In genomic region chr1:23335726-23336363, GRCm38 (mm10) we compare ENCODE assay signal across 16 mouse cellular contexts.
DNase-seq lines count a peak whose midpoint lies in the region; ATAC-seq and TF ChIP-seq lines count a peak whose summit lies in the region.
"Had no signal": no experiment of that assay in that cellular context is flagged by ENCODE, and none has a peak within 500 bp of the region (broad histone marks: within the 10 kb centered on the region; RNA-seq: fewer than 3 reads in every experiment).

No protein-coding gene starts in this region.

- peak; percentile 91 for ATAC-seq in heart, embryonic 11.5 days (replicated peaks; ENCODE audit: insufficient number of reproducible peaks, low FRiP score, low TSS enrichment)
- ATAC-seq in erythroid progenitor cell, adult 5-6 weeks (replicated peaks; ENCODE audit: low FRiP score, poor library complexity, severe bottlenecking): peak; percentile 93
- ATAC-seq in megakaryocyte, adult 5-6 weeks (ENCODE audit: poor library complexity, severe bottlenecking): peak; percentile 68
- ATAC-seq: activated CD4-positive, CD25-positive, alpha-beta regulatory T cell, adult 4 months; intestine, embryonic 16.5 days had no signal

- no peak for TF ChIP-seq RAD21 in MEL (IDR thresholded peaks at IDR 0.05; ENCODE audit: low read depth, low read length)

- no peak overlapping the region for H3K4me3 ChIP-seq in heart, embryonic 11.5 days (ENCODE audit: low read depth, low read length)
- no peak overlapping the region for H3K4me3 ChIP-seq in MEL (ENCODE audit: control insufficient read depth in 1 of 2, insufficient read depth in 1 of 2, low read depth in 2 of 2, low read length in 2 of 2)
- H3K4me3 ChIP-seq: hindbrain, embryonic 13.5 days; limb, embryonic 12.5 days; midbrain, embryonic 12.5 days had no signal

- 0 out of 2 replicates have a peak overlapping the region, but pooled peaks have one; percentile 28 for H3K9ac ChIP-seq in heart, embryonic 11.5 days (ENCODE audit: low read depth, low read length)
- H3K9ac ChIP-seq in MEL (ENCODE audit: control insufficient read depth, low read depth, low read length, poor library complexity, severe bottlenecking): peak overlapping the region; percentile 40; the same call in 1 of the 2 replicates
- H3K9ac ChIP-seq: hindbrain, embryonic 13.5 days; limb, embryonic 12.5 days; midbrain, embryonic 12.5 days had no signal

- peak overlapping the region; percentile 78 for H3K27ac ChIP-seq in heart, embryonic 11.5 days (ENCODE audit: low read depth, low read length)
- peak overlapping the region; percentile 76 for H3K27ac ChIP-seq in MEL (ENCODE audit: control insufficient read depth, low read depth, low read length)
- H3K27ac ChIP-seq: hindbrain, embryonic 13.5 days; limb, embryonic 12.5 days; midbrain, embryonic 12.5 days had no signal

- no peak for TF ChIP-seq POLR2A in MEL (IDR thresholded peaks at IDR 0.05; ENCODE audit: control insufficient read depth in 1 of 2, insufficient read depth in 1 of 2, low read depth in 1 of 2, low read length in 2 of 2, poor library complexity in 1 of 2)

- no peaks in the 10 kb centered on the region for H3K79me2 ChIP-seq in MEL (ENCODE audit: control insufficient read depth, insufficient read depth, low read length, poor library complexity)

- TF ChIP-seq EP300 in MEL (IDR thresholded peaks at IDR 0.05; ENCODE audit: low read depth in 1 of 2, low read length in 2 of 2): peak; percentile 80 to 88

- no peak for TF ChIP-seq CTCF in MEL (IDR thresholded peaks at IDR 0.05 in 2 of 3, conservative IDR thresholded peaks at IDR 0.05 in 1 of 3; ENCODE audit: control insufficient read depth in 1 of 3, insufficient read depth in 1 of 3, low read depth in 2 of 3, low read length in 3 of 3, poor library complexity in 1 of 3, severe bottlenecking in 1 of 3)

- no peaks in the 10 kb centered on the region for H3K4me1 ChIP-seq in heart, embryonic 11.5 days (ENCODE audit: control insufficient read depth, insufficient read depth, low read length)
- H3K4me1 ChIP-seq in MEL (ENCODE audit: control insufficient read depth in 1 of 2, insufficient read depth in 2 of 2, low read length in 2 of 2): peaks cover 14 to 21% of the 10 kb centered on the region in 2 experiments
- H3K4me1 ChIP-seq: hindbrain, embryonic 13.5 days; limb, embryonic 12.5 days; midbrain, embryonic 12.5 days had no signal

- WGBS in heart, embryonic 11.5 days (ENCODE audit: insufficient replicate concordance): 75% methylated on average over 13 of the region's 13 CpGs

- DNase-seq in heart, adult 11 months: no peak
- DNase-seq in MEL (ENCODE audit: low read depth, low spot score): peak; percentile 79
- DNase-seq in layer of hippocampus, postnatal 10 days (ENCODE audit: low spot score in 2 of 2): no peak
- DNase-seq in thymus, postnatal 4 days: no peak
- DNase-seq in gastrocnemius, postnatal 10 days: no peak
- DNase-seq: cerebellum, adult 2 months; lung, postnatal 10 days; right cerebral cortex, postnatal 14 days had no signal

- no peak overlapping the region for H3K4me2 ChIP-seq in heart, embryonic 11.5 days
- H3K4me2 ChIP-seq: hindbrain, embryonic 13.5 days; limb, embryonic 12.5 days; midbrain, embryonic 12.5 days had no signal

- no peaks in the 10 kb centered on the region for H3K36me3 ChIP-seq in heart, embryonic 11.5 days (ENCODE audit: control insufficient read depth, insufficient read depth, low read length)
- H3K36me3 ChIP-seq in MEL (ENCODE audit: control insufficient read depth in 1 of 2, insufficient read depth in 2 of 2, low read length in 2 of 2): peaks cover 0 to 10% of the 10 kb centered on the region in 2 experiments; a peak in 2 of 4 replicates
- H3K36me3 ChIP-seq: hindbrain, embryonic 13.5 days; limb, embryonic 12.5 days; midbrain, embryonic 12.5 days had no signal

- H3K9me3 ChIP-seq in heart, embryonic 11.5 days (replicated peaks; ENCODE audit: control insufficient read depth, low read length): no peaks in the 10 kb centered on the region
- H3K9me3 ChIP-seq in MEL (replicated peaks; ENCODE audit: insufficient read depth, low read length): no peaks in the 10 kb centered on the region
- H3K9me3 ChIP-seq: hindbrain, embryonic 13.5 days; limb, embryonic 12.5 days; midbrain, embryonic 12.5 days had no signal

- H3K27me3 ChIP-seq in heart, embryonic 11.5 days (ENCODE audit: control insufficient read depth, insufficient read depth, low read length): no peaks in the 10 kb centered on the region
- H3K27me3 ChIP-seq in MEL (ENCODE audit: control insufficient read depth in 1 of 2, insufficient read depth in 2 of 2, low read length in 2 of 2): no peaks in the 10 kb centered on the region
- H3K27me3 ChIP-seq: hindbrain, embryonic 13.5 days; limb, embryonic 12.5 days; midbrain, embryonic 12.5 days had no signal

TF ChIP-seq in MEL, 35 proteins besides CTCF, POLR2A, EP300 and RAD21:
- TF ChIP-seq MAFK (IDR thresholded peaks at IDR 0.05; ENCODE audit: borderline replicate concordance, low read depth, low read length): no peak; the same call in 1 of the 2 replicates
- peak; percentile 96 for TF ChIP-seq TAL1 (IDR thresholded peaks at IDR 0.05; ENCODE audit: low read length)
- peak; percentile 70 for TF ChIP-seq ETS1 (IDR thresholded peaks at IDR 0.05; ENCODE audit: low read depth, low read length)
- TF ChIP-seq MAZ (IDR thresholded peaks at IDR 0.05; ENCODE audit: low read depth, low read length): peak; percentile 98
- 0 out of 2 replicates have a peak, but pooled peaks have one; percentile 5 for TF ChIP-seq SMC3 (IDR thresholded peaks at IDR 0.05; ENCODE audit: low read depth, low read length)
- TF ChIP-seq MYB (IDR thresholded peaks at IDR 0.05; ENCODE audit: low read depth, low read length): peak; percentile 61
- TF ChIP-seq HCFC1 (IDR thresholded peaks at IDR 0.05; ENCODE audit: low read depth, low read length): 0 out of 2 replicates have a peak, but pooled peaks have one; percentile 19
- 0 out of 2 replicates have a peak, but pooled peaks have one; percentile 5 for TF ChIP-seq NRF1 (IDR thresholded peaks at IDR 0.05; ENCODE audit: insufficient read depth, low read depth, low read length, poor library complexity, severe bottlenecking)
- peak; percentile 34; the same call in 1 of the 2 replicates for TF ChIP-seq KAT2A (conservative IDR thresholded peaks at IDR 0.05; ENCODE audit: low read depth, low read length)
- peak; percentile 64 for TF ChIP-seq RCOR1 (IDR thresholded peaks at IDR 0.05; ENCODE audit: low read depth, low read length)
- TF ChIP-seq CHD1 (IDR thresholded peaks at IDR 0.05; ENCODE audit: low read depth, low read length): 0 out of 2 replicates have a peak, but pooled peaks have one; percentile 65
- TF ChIP-seq GATA1 (IDR thresholded peaks at IDR 0.05; ENCODE audit: low read depth, low read length): peak; percentile 71; the same call in 1 of the 2 replicates
- peak; percentile 17; the same call in 1 of the 2 replicates for TF ChIP-seq ZNF384 (IDR thresholded peaks at IDR 0.05; ENCODE audit: low read depth, low read length)
- peak; percentile 66 for TF ChIP-seq SIN3A (IDR thresholded peaks at IDR 0.05; ENCODE audit: low read length)
- TF ChIP-seq USF1 (IDR thresholded peaks at IDR 0.05; ENCODE audit: low read depth, low read length): no peak
- no peak for TF ChIP-seq MXI1 (IDR thresholded peaks at IDR 0.05; ENCODE audit: low read depth, low read length)
- peak; percentile 88 for TF ChIP-seq TCF12 (IDR thresholded peaks at IDR 0.05; ENCODE audit: low read depth, low read length)
- no peak for TF ChIP-seq CHD2 (IDR thresholded peaks at IDR 0.05; ENCODE audit: low read length)
- 0 out of 2 replicates have a peak, but pooled peaks have one; percentile 22 for TF ChIP-seq MEF2A (IDR thresholded peaks at IDR 0.05; ENCODE audit: extremely low read depth, insufficient replicate concordance, low read depth, low read length, poor library complexity, severe bottlenecking)
- peak; percentile 45; the same call in 1 of the 2 replicates for TF ChIP-seq MAX (IDR thresholded peaks at IDR 0.05; ENCODE audit: low read length)
TF ChIP-seq in MEL: peak in this region for 16.
